Mouse (Mus musculus) urinary bladder, adult 18-20 months (tissue): ENCODE results near the gene Idi1.
"Not testable (repeated sequence)": the region's sequence is repeated elsewhere in the genome, so short reads cannot be mapped to it uniquely, and the experiment has no call there.

Experiments
- DNase-seq, 2 experiments: peaks; one replicate each; pipeline ENCODE4 v3.0.0; 2022; ENCODE audit warnings: low spot score in 2 of 2, mixed read lengths in 2 of 2

Idi1 gene

GRCm38 (mm10) chr13:8886185-8886560 is 872 bp downstream of the Idi1 start:
- no peak for DNase-seq

- no peak for DNase-seq
Measured at GRCm38 (mm10) chr13:8888603-8889002, 3.3 kb downstream of the Idi1 start.

GRCm38 (mm10) chr13:8905986-8906385 is 20.7 kb downstream of the Idi1 start:
- not testable (repeated sequence) for DNase-seq

GRCm38 (mm10) chr13:8913890-8914289 is 28.6 kb downstream of the Idi1 start:
- not testable (repeated sequence) for DNase-seq

GRCm38 (mm10) chr13:8933499-8933898 is 48.2 kb downstream of the Idi1 start:
- DNase-seq, result no peak

GRCm38 (mm10) chr13:8937611-8938140 is 52.4 kb downstream of the Idi1 start:
- not testable (repeated sequence) for DNase-seq

GRCm38 (mm10) chr13:8941110-8941509 is 55.8 kb downstream of the Idi1 start:
- not testable (repeated sequence) for DNase-seq

GRCm38 (mm10) chr13:8941701-8942100 is 56.4 kb downstream of the Idi1 start:
- DNase-seq, result not testable (repeated sequence)
